Mouse (Mus musculus): Measurements from ENCODE around the gene Frmd4a. TPM values are rescaled to one million over a fixed set of nuclear protein-coding genes. Genes with fewer than 3 reads are reported as not detected.

Gene Frmd4a
- polyA plus RNA-seq, 2 experiments: 39.6 to 47.0 TPM

- ATAC-seq (ENCODE audit: low FRiP score, low read depth) (no peak), DNase-seq (ENCODE audit: low spot score) (no peak)
- H3K36me3 ChIP-seq (ENCODE audit: control insufficient read depth, insufficient read depth, low read length): peaks cover 81% of the 10 kb centered on the region
- no peak for TF ChIP-seq POLR2A (IDR thresholded peaks at IDR 0.05; ENCODE audit: borderline replicate concordance, extremely low read depth, insufficient read depth, insufficient read length)
- no peak overlapping the region for H3K27ac ChIP-seq (replicated peaks; ENCODE audit: low read depth, low read length)
- H3K27me3 ChIP-seq (ENCODE audit: control insufficient read depth, insufficient read depth, low read length): no peaks in the 10 kb centered on the region
- H3K9ac ChIP-seq (ENCODE audit: low read depth, low read length, severe bottlenecking): no peak overlapping the region
- H3K4me3 ChIP-seq (replicated peaks; ENCODE audit: low read length): no peak overlapping the region
- peaks cover 17% of the 10 kb centered on the region for H3K4me1 ChIP-seq (ENCODE audit: control insufficient read depth, insufficient read depth, low read length)
- H3K4me2 ChIP-seq (replicated peaks; ENCODE audit: low read depth, low read length, severe bottlenecking): no peak overlapping the region
- H3K9me3 ChIP-seq (ENCODE audit: control insufficient read depth, low read length): no peaks in the 10 kb centered on the region
- WGBS: 73% methylated on average over 5 of the region's 5 CpGs
These were observed 560.8 kb downstream of the Frmd4a start for GRCm38 (mm10) chr2:4578291-4578690.

DNA sequence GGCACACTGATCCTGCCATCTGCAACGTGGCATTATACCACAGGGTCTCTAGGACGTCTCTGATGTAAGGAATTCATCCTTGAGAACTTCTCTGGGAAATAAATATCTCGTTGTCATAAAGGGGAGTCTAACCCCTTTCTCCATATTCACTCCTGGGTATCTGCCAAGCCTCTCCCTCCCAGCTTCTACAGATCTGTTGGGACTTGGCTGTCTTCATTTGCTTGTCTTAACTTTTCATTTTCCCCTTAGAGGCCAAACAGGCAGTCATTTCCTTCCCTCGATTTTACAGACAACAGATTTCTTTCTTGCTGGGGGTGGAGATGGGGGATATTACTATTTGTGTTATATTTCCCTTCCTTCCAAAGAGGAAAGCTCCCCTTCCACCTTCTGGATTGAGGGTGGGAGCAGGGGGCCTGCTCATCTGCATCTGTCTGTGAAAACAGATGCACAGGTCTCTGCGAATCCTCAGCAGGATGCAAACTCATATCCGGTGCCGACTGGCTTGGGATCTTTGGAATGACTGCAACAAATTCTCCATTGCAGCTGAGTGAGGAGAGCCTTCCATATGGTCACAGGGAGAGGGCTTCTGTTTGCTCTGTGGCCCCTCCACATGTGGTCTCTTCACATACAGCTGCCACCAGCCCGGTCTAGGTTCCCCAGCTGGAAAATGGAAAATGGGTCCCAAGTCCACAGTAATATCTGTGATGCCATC lies 562.0 kb downstream of the Frmd4a start:
- peaks cover 28% of the 10 kb centered on the region for H3K4me1 ChIP-seq (ENCODE audit: control insufficient read depth, insufficient read depth, low read length)
- WGBS: 65% methylated on average over 8 of the region's 8 CpGs
- H3K9me3 ChIP-seq (ENCODE audit: control insufficient read depth, low read length): no peaks in the 10 kb centered on the region
- TF ChIP-seq POLR2A (IDR thresholded peaks at IDR 0.05; ENCODE audit: borderline replicate concordance, extremely low read depth, insufficient read depth, insufficient read length): no peak
- H3K27me3 ChIP-seq (ENCODE audit: control insufficient read depth, insufficient read depth, low read length): no peaks in the 10 kb centered on the region
- peak; percentile 45 for DNase-seq (ENCODE audit: low spot score)
- peaks cover 69% of the 10 kb centered on the region for H3K36me3 ChIP-seq (ENCODE audit: control insufficient read depth, insufficient read depth, low read length)
- no peak overlapping the region for H3K4me2 ChIP-seq (replicated peaks; ENCODE audit: low read depth, low read length, severe bottlenecking)
- peak; percentile 54 for ATAC-seq (ENCODE audit: low FRiP score, low read depth)
- 0 out of 2 replicates have a peak overlapping the region, but pooled peaks have one; percentile 35 for H3K27ac ChIP-seq (replicated peaks; ENCODE audit: low read depth, low read length)
- H3K9ac ChIP-seq (ENCODE audit: low read depth, low read length, severe bottlenecking): no peak overlapping the region
- no peak overlapping the region for H3K4me3 ChIP-seq (replicated peaks; ENCODE audit: low read length)

DNA sequence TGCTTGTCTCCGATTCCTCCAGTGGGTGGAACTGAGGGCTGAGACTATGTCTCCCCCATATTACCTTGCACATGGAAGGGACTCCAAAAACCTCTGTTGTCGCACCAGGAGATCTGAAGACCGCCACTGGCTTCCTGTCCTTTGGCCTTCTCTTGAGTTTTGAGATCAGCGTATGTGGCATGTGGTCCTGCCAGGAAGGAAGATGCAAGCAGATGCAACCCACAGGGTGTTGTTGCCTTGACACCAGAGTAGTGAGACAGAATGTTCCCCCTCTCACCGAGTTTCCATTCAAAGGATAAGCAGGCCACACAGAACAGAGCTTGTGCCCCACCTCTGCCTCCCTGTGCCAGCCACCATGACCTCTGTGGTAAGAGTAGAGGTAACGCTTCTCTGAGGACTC lies 563.1 kb downstream of the Frmd4a start:
- Histone ChIP-seq H3K4me2 (replicated peaks; ENCODE audit: low read depth, low read length, severe bottlenecking) (no peak overlapping the region), H3K9me3 (ENCODE audit: control insufficient read depth, low read length) (no peaks in the 10 kb centered on the region), H3K4me1 (ENCODE audit: control insufficient read depth, insufficient read depth, low read length) (peaks cover 38% of the 10 kb centered on the region), H3K4me3 (replicated peaks; ENCODE audit: low read length) (no peak overlapping the region), H3K27ac (replicated peaks; ENCODE audit: low read depth, low read length) (no peak overlapping the region), H3K27me3 (ENCODE audit: control insufficient read depth, insufficient read depth, low read length) (no peaks in the 10 kb centered on the region), H3K36me3 (ENCODE audit: control insufficient read depth, insufficient read depth, low read length) (peaks cover 60% of the 10 kb centered on the region), H3K9ac (ENCODE audit: low read depth, low read length, severe bottlenecking) (no peak overlapping the region)
- no peak for TF ChIP-seq POLR2A (IDR thresholded peaks at IDR 0.05; ENCODE audit: borderline replicate concordance, extremely low read depth, insufficient read depth, insufficient read length)
- ATAC-seq (ENCODE audit: low FRiP score, low read depth): no peak
- no peak for DNase-seq (ENCODE audit: low spot score)
- 84% methylated on average over 6 of the region's 6 CpGs for WGBS

- H3K9me3 ChIP-seq (ENCODE audit: control insufficient read depth, low read length): no peaks in the 10 kb centered on the region
- no peak overlapping the region for H3K27ac ChIP-seq (replicated peaks; ENCODE audit: low read depth, low read length)
- WGBS: 37% methylated on average over 2 of the region's 2 CpGs
- no peak overlapping the region for H3K4me3 ChIP-seq (replicated peaks; ENCODE audit: low read length)
- H3K4me2 ChIP-seq (replicated peaks; ENCODE audit: low read depth, low read length, severe bottlenecking): no peak overlapping the region
- DNase-seq (ENCODE audit: low spot score): no peak
- TF ChIP-seq POLR2A (IDR thresholded peaks at IDR 0.05; ENCODE audit: borderline replicate concordance, extremely low read depth, insufficient read depth, insufficient read length): no peak
- peaks cover 56% of the 10 kb centered on the region for H3K4me1 ChIP-seq (ENCODE audit: control insufficient read depth, insufficient read depth, low read length)
- no peak overlapping the region for H3K9ac ChIP-seq (ENCODE audit: low read depth, low read length, severe bottlenecking)
- peaks cover 54% of the 10 kb centered on the region for H3K36me3 ChIP-seq (ENCODE audit: control insufficient read depth, insufficient read depth, low read length)
- ATAC-seq (ENCODE audit: low FRiP score, low read depth): no peak
- no peaks in the 10 kb centered on the region for H3K27me3 ChIP-seq (ENCODE audit: control insufficient read depth, insufficient read depth, low read length)
These were observed 565.4 kb downstream of the Frmd4a start for GRCm38 (mm10) chr2:4582930-4583329.

- H3K4me2 ChIP-seq (replicated peaks; ENCODE audit: low read depth, low read length, severe bottlenecking): no peak overlapping the region
- 20% methylated on average over 5 of the region's 5 CpGs for WGBS
- ATAC-seq (ENCODE audit: low FRiP score, low read depth): no peak; the same call in 1 of the 2 replicates
These were observed 566.7 kb downstream of the Frmd4a start for GRCm38 (mm10) chr2:4584252-4584651.

More at GRCm38 (mm10) chr2:4584252-4584651, 566.7 kb downstream of the Frmd4a start:
- peaks cover 49% of the 10 kb centered on the region for H3K36me3 ChIP-seq (ENCODE audit: control insufficient read depth, insufficient read depth, low read length)
- no peak overlapping the region for H3K4me3 ChIP-seq (replicated peaks; ENCODE audit: low read length)
- no peak for TF ChIP-seq POLR2A (IDR thresholded peaks at IDR 0.05; ENCODE audit: borderline replicate concordance, extremely low read depth, insufficient read depth, insufficient read length)
- no peaks in the 10 kb centered on the region for H3K27me3 ChIP-seq (ENCODE audit: control insufficient read depth, insufficient read depth, low read length)
- peaks cover 58% of the 10 kb centered on the region for H3K4me1 ChIP-seq (ENCODE audit: control insufficient read depth, insufficient read depth, low read length)
- DNase-seq (ENCODE audit: low spot score): peak; percentile 52
- H3K9ac ChIP-seq (ENCODE audit: low read depth, low read length, severe bottlenecking): no peak overlapping the region
- no peaks in the 10 kb centered on the region for H3K9me3 ChIP-seq (ENCODE audit: control insufficient read depth, low read length)
- H3K27ac ChIP-seq (replicated peaks; ENCODE audit: low read depth, low read length): no peak overlapping the region
